Comparison of ENCODE assay signal across 8 mouse cellular contexts in genomic region chr7:19770984-19771391, GRCm38 (mm10). TPM values are rescaled to one million over a fixed set of nuclear protein-coding genes. Genes with fewer than 3 reads are reported as not detected.
DNase-seq lines count a peak whose midpoint lies in the region; ATAC-seq and TF ChIP-seq lines count a peak whose summit lies in the region.

Gene Bcam, minus strand, starts transcription at chr7:19771016.

- H3K27me3 ChIP-seq in thymus, adult 2 months (ENCODE audit: control insufficient read depth, insufficient read depth, low read length) = no peaks in the 10 kb centered on the region; the same call in 1 of the 2 replicates
- H3K27me3 ChIP-seq in hindbrain, embryonic 15.5 days = peaks cover 29% of the 10 kb centered on the region
- H3K27me3 ChIP-seq in liver, embryonic 13.5 days = peaks cover 54% of the 10 kb centered on the region
- H3K27me3 ChIP-seq in neural tube, embryonic 15.5 days (replicated peaks) = peaks cover 40% of the 10 kb centered on the region

- DNase-seq in thymus, adult 2 months = no peak
- DNase-seq in thymus, postnatal 4 days = no peak
- DNase-seq in forelimb bud, embryonic 11.5 days (ENCODE audit: low read depth, low spot score) = peak; percentile 72
- DNase-seq in liver, embryonic 13.5 days = no peak
- DNase-seq in right cerebral cortex, adult 2 months (ENCODE audit: low spot score in 2 of 2) = no peak
- no peak for DNase-seq in layer of hippocampus, adult 9-10 months (ENCODE audit: low spot score)

- TF ChIP-seq POLR2A in thymus, adult 2 months (IDR thresholded peaks at IDR 0.05; ENCODE audit: control insufficient read depth, extremely low read depth, insufficient read depth, low read length, poor library complexity) = no peak

- ATAC-seq in hindbrain, embryonic 15.5 days (ENCODE audit: low FRiP score, low read depth) = peak; percentile 25; the same call in 1 of the 2 replicates
- peak; percentile 13; the same call in 1 of the 2 replicates for ATAC-seq in liver, embryonic 13.5 days (ENCODE audit: low read depth)
- peak; percentile 43 for ATAC-seq in neural tube, embryonic 15.5 days (ENCODE audit: low FRiP score)

- peak within 1 kb of the TSS; percentile 66 for H3K4me2 ChIP-seq in hindbrain, embryonic 15.5 days
- H3K4me2 ChIP-seq in liver, embryonic 13.5 days = peak within 1 kb of the TSS; percentile 65
- H3K4me2 ChIP-seq in neural tube, embryonic 15.5 days = peak within 1 kb of the TSS; percentile 82

- H3K36me3 ChIP-seq in thymus, adult 2 months (ENCODE audit: control insufficient read depth, insufficient read depth, low read length) = no peaks in the 10 kb centered on the region
- H3K36me3 ChIP-seq in hindbrain, embryonic 15.5 days = no peaks in the 10 kb centered on the region
- no peaks in the 10 kb centered on the region for H3K36me3 ChIP-seq in liver, embryonic 13.5 days
- no peaks in the 10 kb centered on the region for H3K36me3 ChIP-seq in neural tube, embryonic 15.5 days

- no peak for TF ChIP-seq CTCF in thymus, adult 2 months (IDR thresholded peaks at IDR 0.05; ENCODE audit: borderline replicate concordance, control insufficient read depth, extremely low read depth, insufficient read depth, low read length, poor library complexity)

- H3K4me1 ChIP-seq in thymus, adult 2 months (replicated peaks; ENCODE audit: control insufficient read depth, insufficient read depth, low read length) = peaks cover 11% of the 10 kb centered on the region
- peaks cover 21% of the 10 kb centered on the region for H3K4me1 ChIP-seq in hindbrain, embryonic 15.5 days (replicated peaks)
- peaks cover 21% of the 10 kb centered on the region for H3K4me1 ChIP-seq in liver, embryonic 13.5 days (replicated peaks)
- peaks cover 26% of the 10 kb centered on the region for H3K4me1 ChIP-seq in neural tube, embryonic 15.5 days

- H3K9me3 ChIP-seq in hindbrain, embryonic 15.5 days = no peaks in the 10 kb centered on the region
- no peaks in the 10 kb centered on the region for H3K9me3 ChIP-seq in liver, embryonic 13.5 days (replicated peaks)
- H3K9me3 ChIP-seq in neural tube, embryonic 15.5 days (replicated peaks) = no peaks in the 10 kb centered on the region

- H3K4me3 ChIP-seq in thymus, adult 2 months (ENCODE audit: control insufficient read depth, insufficient read depth, low read length) = peak within 1 kb of the TSS; percentile 15; the same call in 1 of the 2 replicates
- peak within 1 kb of the TSS; percentile 41 for H3K4me3 ChIP-seq in hindbrain, embryonic 15.5 days
- H3K4me3 ChIP-seq in liver, embryonic 13.5 days (replicated peaks) = peak within 1 kb of the TSS; percentile 47
- H3K4me3 ChIP-seq in neural tube, embryonic 15.5 days (replicated peaks) = peak within 1 kb of the TSS; percentile 41

- peak within 1 kb of the TSS; percentile 50 for H3K9ac ChIP-seq in hindbrain, embryonic 15.5 days
- H3K9ac ChIP-seq in liver, embryonic 13.5 days = peak within 1 kb of the TSS; percentile 28; the same call in 1 of the 2 replicates
- peak within 1 kb of the TSS; percentile 41 for H3K9ac ChIP-seq in neural tube, embryonic 15.5 days (replicated peaks)

- WGBS in thymus, adult 2 months = 73% methylated on average over 9 of the region's 9 CpGs
- WGBS in hindbrain, embryonic 15.5 days = 2% methylated on average over 7 of the region's 9 CpGs
- WGBS in liver, embryonic 13.5 days (ENCODE audit: insufficient replicate concordance) = 5% methylated on average over 8 of the region's 9 CpGs
- WGBS in neural tube, embryonic 15.5 days = 5% methylated on average over 9 of the region's 9 CpGs

- no peak within 1 kb of the TSS for H3K27ac ChIP-seq in thymus, adult 2 months (ENCODE audit: control insufficient read depth, insufficient read depth, low read length)
- no peak within 1 kb of the TSS for H3K27ac ChIP-seq in hindbrain, embryonic 15.5 days (replicated peaks)
- H3K27ac ChIP-seq in liver, embryonic 13.5 days = no peak within 1 kb of the TSS
- no peak within 1 kb of the TSS for H3K27ac ChIP-seq in neural tube, embryonic 15.5 days (replicated peaks)

RNA-seq across cellular contexts. Expression of gene Bcam, which starts in this region (rescaled TPM):
- 36.4 and 55.5 TPM in 2 replicates for polyA plus RNA-seq in thymus, adult 2 months (2012; rRNA removed)
- 20.0 and 20.7 TPM in 2 replicates for polyA plus RNA-seq in hindbrain, embryonic 15.5 days (2015; fragmentation: Nextera tagmentation; extraction: Ambion mirVana)
- 7.2 and 7.9 TPM in 2 replicates for polyA plus RNA-seq in liver, embryonic 13.5 days (2015; fragmentation: Nextera tagmentation; extraction: Ambion mirVana)
- 26.3 and 37.0 TPM in 2 replicates for polyA plus RNA-seq in neural tube, embryonic 15.5 days (2015; fragmentation: Nextera tagmentation; extraction: Ambion mirVana)
